Mouse (Mus musculus) kidney, embryonic 14.5 days (tissue): ENCODE data around the gene Filip1l. TPM values are rescaled to one million over a fixed set of nuclear protein-coding genes. Genes with fewer than 3 reads are reported as not detected.

Experiments
- ATAC-seq: fragments of 200-750 bp; cut with Nextera tagmentation; 2 replicates; pipeline ENCODE4 v1.8.0; 2017; ENCODE audit warnings: moderate number of reproducible peaks, mild to moderate bottlenecking, moderate TSS enrichment, moderate library complexity; ENCODE audit not compliant: low FRiP score, low TSS enrichment
- H3K27ac ChIP-seq: fragments of 300-500 bp; sonication (generic); 2 replicates; pipeline ENCODE4 v1.5.1; 2014; ENCODE audit warnings: low read depth, mild to moderate bottlenecking, low read length, moderate library complexity, mixed read lengths
- H3K27me3 ChIP-seq: fragments of 300-500 bp; sonication (generic); 2 replicates; pipeline ENCODE4 v1.6.1; 2014; ENCODE audit warnings: mild to moderate bottlenecking, low read length; ENCODE audit not compliant: control insufficient read depth, insufficient read depth
- H3K36me3 ChIP-seq: fragments of 300-500 bp; sonication (generic); 2 replicates; pipeline ENCODE4 v1.6.1; 2014; ENCODE audit warnings: low read length, mixed read lengths; ENCODE audit not compliant: control insufficient read depth, insufficient read depth
- H3K4me1 ChIP-seq: fragments of 300-500 bp; sonication (generic); 2 replicates; pipeline ENCODE4 v1.6.1; 2014; ENCODE audit warnings: low read length, mixed read lengths; ENCODE audit not compliant: control insufficient read depth, insufficient read depth
- H3K4me2 ChIP-seq: fragments of 300-500 bp; sonication (generic); replicated peaks from 2 replicates; pipeline ENCODE4 v1.6.1; 2014; ENCODE audit warnings: low read depth, mild to moderate bottlenecking, low read length
- H3K4me3 ChIP-seq: fragments of 300-500 bp; sonication (generic); 2 replicates; pipeline ENCODE4 v1.5.1; 2014; ENCODE audit warnings: mild to moderate bottlenecking, low read length
- H3K9ac ChIP-seq: fragments of 300-500 bp; sonication (generic); 2 replicates; pipeline ENCODE4 v1.6.1; 2014; ENCODE audit warnings: low read depth, mild to moderate bottlenecking, low read length, moderate library complexity
- H3K9me3 ChIP-seq: fragments of 300-500 bp; sonication (generic); 2 replicates; pipeline ENCODE4 v1.6.1; 2016; ENCODE audit warnings: low read length; ENCODE audit not compliant: control insufficient read depth
- WGBS: fragments of 180-500 bp; shearing (Covaris S2); extraction: QIAGEN DNeasy Blood & Tissue Kit; methylation state at CpG from one replicate; pipeline ENCODE4 v1.1.7; 2014; 5-methylcytosine and 5-hydroxymethylcytosine counted together
- polyA plus RNA-seq: library from polyadenylated mRNA; unstranded; fragments of >200 nt; fragmentation: Nextera tagmentation; extraction: Ambion mirVana; gene quantifications from 2 replicates; pipeline ENCODE4 v1.2.1, GENCODE M21; 2014

Gene Filip1l
- polyA plus RNA-seq, 1 experiment from 2014 or later = 21.1 TPM

DNA sequence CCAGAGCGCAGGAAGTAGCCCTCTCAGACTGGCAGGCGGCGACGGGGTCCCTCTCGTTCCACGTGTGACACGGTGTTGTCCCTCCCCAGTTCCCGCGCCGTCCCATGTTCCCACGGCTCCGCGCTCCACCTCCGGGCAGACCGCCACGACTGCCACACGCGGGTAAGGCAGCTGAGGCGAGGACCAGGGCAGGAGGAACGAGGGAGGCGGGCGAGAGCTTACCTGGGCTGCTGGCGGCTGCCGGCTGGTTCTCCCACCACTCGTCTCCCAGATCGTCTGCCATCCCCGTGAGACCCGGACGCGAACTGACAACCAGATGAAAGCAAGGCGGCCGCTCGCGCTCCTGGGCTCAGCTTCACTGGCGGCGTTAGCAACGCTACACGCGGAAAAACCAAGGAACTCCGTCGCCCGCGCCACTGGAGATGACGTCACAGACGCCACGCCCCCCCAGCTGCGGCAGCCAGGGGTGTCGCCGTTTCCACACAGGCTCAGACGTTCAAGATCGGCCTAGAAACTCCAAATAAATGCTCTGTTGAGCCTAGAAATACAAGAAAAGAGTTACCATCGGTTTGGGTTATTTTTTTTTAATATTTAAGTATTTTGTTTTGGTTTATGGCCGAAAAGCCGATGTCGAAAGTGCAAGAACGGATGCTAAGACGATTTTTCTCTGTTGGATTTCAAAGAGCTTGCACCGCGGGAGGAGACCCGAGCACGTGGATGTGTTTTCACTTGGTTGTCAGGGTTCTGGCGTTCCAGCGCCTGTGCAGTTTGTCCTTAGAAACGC is 253.7 kb downstream of the Filip1l start, which contains the start of gene Cmss1:
Cmss1 (minus strand) TSS at position 421 of the 784 bp plus-strand sequence.
- WGBS = under 1% methylated on average over 63 of the region's 64 CpGs

DNA sequence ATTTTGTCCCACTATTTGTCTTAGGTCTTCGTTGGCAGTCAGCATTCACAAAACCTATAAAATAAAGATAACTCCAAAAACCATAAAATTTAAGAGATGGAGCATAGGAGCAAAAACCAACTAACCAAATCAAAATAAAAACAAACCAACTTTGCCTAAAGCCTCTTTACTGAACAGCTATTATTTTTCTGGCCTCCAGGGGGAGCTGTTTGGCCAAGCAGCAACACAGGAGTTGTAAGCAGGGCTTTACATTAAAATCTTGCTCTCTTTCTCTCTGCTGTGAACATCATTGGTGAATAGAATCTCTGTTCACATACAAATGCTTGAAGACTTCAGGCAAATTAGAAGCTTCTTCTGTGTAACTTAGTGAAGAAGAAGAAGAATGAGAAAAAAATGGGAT is 258.9 kb downstream of the Filip1l start:
- Histone ChIP-seq H3K36me3 (no peaks in the 10 kb centered on the region), H3K9me3 (no peaks in the 10 kb centered on the region), H3K27ac (no peak overlapping the region), H3K27me3 (no peaks in the 10 kb centered on the region), H3K9ac (no peak overlapping the region), H3K4me2 (no peak overlapping the region), H3K4me1 (peaks cover 4% of the 10 kb centered on the region; the same call in 1 of the 2 replicates), H3K4me3 (no peak overlapping the region)
- no peak for ATAC-seq
- 3% methylated on average over 1 of the region's 1 CpGs for WGBS

More for the DNA sequence above, 253.7 kb downstream of the Filip1l start, which contains the start of gene Cmss1:
- Histone ChIP-seq H3K9ac (peak within 1 kb of the TSS; percentile 68), H3K36me3 (no peaks in the 10 kb centered on the region), H3K9me3 (no peaks in the 10 kb centered on the region), H3K4me3 (peak within 1 kb of the TSS; percentile 78), H3K27ac (peak within 1 kb of the TSS; percentile 37; the same call in 1 of the 2 replicates), H3K4me2 (peak within 1 kb of the TSS; percentile 67), H3K4me1 (peaks cover 9% of the 10 kb centered on the region; the same call in 1 of the 2 replicates), H3K27me3 (no peaks in the 10 kb centered on the region)
- ATAC-seq = peak; percentile 91

Other genes with a start within 250 kb of the Filip1l start
- 47.0 and 63.7 TPM in 2 replicates for gene Tomm70a, start 231.4 kb upstream of the Filip1l start, polyA plus RNA-seq
- gene Nit2, start 185.8 kb upstream of the Filip1l start, polyA plus RNA-seq = 90.9 and 101 TPM in 2 replicates
- 28.1 and 31.2 TPM in 2 replicates for gene Tbc1d23, start 121.6 kb upstream of the Filip1l start, polyA plus RNA-seq
- 0.09 and 0.41 TPM in 2 replicates for gene Tmem30c, start 60.2 kb upstream of the Filip1l start, polyA plus RNA-seq